Mouse (Mus musculus) G1E (cell line): ENCODE results near the gene Mpig6b. TPM values are rescaled to one million over a fixed set of nuclear protein-coding genes. Genes with fewer than 3 reads are reported as not detected.

Experiments used
- ATAC-seq: 2 replicates; pipeline ENCODE4 v1.8.0; 2016; ENCODE audit warnings: mild to moderate bottlenecking; ENCODE audit not compliant: insufficient number of reproducible peaks, poor library complexity, low FRiP score, severe bottlenecking; ENCODE audit errors: extremely low read depth
- DNase-seq: peaks from one replicate; pipeline ENCODE4 v3.0.0; 2012; ENCODE audit warnings: low spot score
- H3K27me3 ChIP-seq: 2 replicates; pipeline ENCODE4 v1.6.1; 2012; ENCODE audit warnings: mild to moderate bottlenecking, low read length, inconsistent platforms; ENCODE audit not compliant: insufficient read depth
- H3K36me3 ChIP-seq: replicated peaks from 2 replicates; pipeline ENCODE3; 2012; ENCODE audit warnings: mild to moderate bottlenecking, inconsistent platforms
- H3K4me1 ChIP-seq: 2 replicates; pipeline ENCODE4 v1.6.1; 2012; ENCODE audit warnings: low read depth, low read length, inconsistent platforms, mixed read lengths; ENCODE audit not compliant: insufficient read depth
- H3K4me3 ChIP-seq: 2 replicates; pipeline ENCODE4 v1.5.1; 2012; ENCODE audit warnings: low read depth, mild to moderate bottlenecking, inconsistent platforms, low read length, moderate library complexity, mixed read lengths
- H3K9me3 ChIP-seq: replicated peaks from 2 replicates; pipeline ENCODE4 v1.6.1; 2012; ENCODE audit warnings: inconsistent platforms
- CTCF ChIP-seq: IDR thresholded peaks from 2 replicates; pipeline ENCODE4 v1.5.1; 2012; ENCODE audit warnings: low read depth, low read length, inconsistent platforms, mixed read lengths
- GATA1 ChIP-seq: IDR thresholded peaks from 2 replicates; pipeline ENCODE4 v1.6.1; 2012; ENCODE audit warnings: borderline replicate concordance, low read length, inconsistent platforms, mixed read lengths
- GATA2 ChIP-seq: IDR thresholded peaks from 2 replicates; pipeline ENCODE4 v1.6.1; 2012; ENCODE audit warnings: low read depth, low read length, inconsistent platforms, borderline replicate concordance
- POLR2AphosphoS5 ChIP-seq: IDR thresholded peaks from 2 replicates; pipeline ENCODE4 v1.6.1; 2012; ENCODE audit warnings: low read depth, low read length, inconsistent platforms; ENCODE audit not compliant: insufficient replicate concordance
- TAL1 ChIP-seq: conservative IDR thresholded peaks from 2 replicates; pipeline ENCODE4 v1.6.1; 2012; ENCODE audit warnings: low read depth, low read length, inconsistent platforms, mixed read lengths
- polyA plus RNA-seq: library from polyadenylated mRNA; stranded (reverse); fragments of >175 nt; gene quantifications from 2 replicates; pipeline ENCODE4 v1.2.3, GENCODE M21; 2012
- total RNA-seq, 2 experiments: library from RNA; stranded (forward) in 1 of 2; stranded (reverse) in 1 of 2; fragments of 200-1000 nt in 1 of 2; fragments of >200 nt in 1 of 2; fragmentation: Nextera tagmentation in 1 of 2; gene quantifications; 2 replicates each; pipeline ENCODE4 v1.2.3; 2014 to 2017

Gene Mpig6b
- total and polyA plus RNA-seq, 3 experiments, result not detected

GRCm38 (mm10) chr17:35046681-35047455, 19.1 kb downstream of the Mpig6b start, which contains the start of gene Msh5:
Gene Msh5 (minus strand): TSS chr17:35046745.
- no peaks in the 10 kb centered on the region for H3K27me3 ChIP-seq
- TF ChIP-seq GATA1 (no peak), TAL1 (no peak), POLR2AphosphoS5 (no peak), GATA2 (no peak), CTCF (no peak)
- peaks cover 77% of the 10 kb centered on the region for H3K4me1 ChIP-seq
- DNase-seq (peak; percentile 81), ATAC-seq (peak; percentile 64)
- H3K9me3 ChIP-seq, result no peaks in the 10 kb centered on the region
- H3K4me3 ChIP-seq, result peak within 1 kb of the TSS; percentile 75
- peaks cover 17% of the 10 kb centered on the region for H3K36me3 ChIP-seq

- Histone ChIP-seq H3K9me3 (no peaks in the 10 kb centered on the region), H3K27me3 (no peaks in the 10 kb centered on the region), H3K4me1 (peaks cover 81% of the 10 kb centered on the region), H3K4me3 (peak overlapping the region; percentile 75), H3K36me3 (peaks cover 11% of the 10 kb centered on the region)
- TF ChIP-seq TAL1 (no peak), GATA2 (no peak), CTCF (no peak), GATA1 (no peak), POLR2AphosphoS5 (no peak)
- DNase-seq, result no peak
- ATAC-seq, result no peak
These were observed 19.9 kb downstream of the Mpig6b start for GRCm38 (mm10) chr17:35045807-35046680.

- no peaks in the 10 kb centered on the region for H3K9me3 ChIP-seq
- H3K4me1 ChIP-seq, result peaks cover 81% of the 10 kb centered on the region
- peaks cover 11% of the 10 kb centered on the region for H3K36me3 ChIP-seq
- DNase-seq (no peak), ATAC-seq (peak; percentile 4; the same call in 1 of the 2 replicates)
- H3K27me3 ChIP-seq, result no peaks in the 10 kb centered on the region
- peak overlapping the region; percentile 75 for H3K4me3 ChIP-seq
- TF ChIP-seq GATA1, result no peak
- TF ChIP-seq CTCF, result no peak
- TF ChIP-seq TAL1, result 0 out of 2 replicates have a peak, but pooled peaks have one; percentile 23
These were observed 20.8 kb downstream of the Mpig6b start for GRCm38 (mm10) chr17:35044904-35045806.

GRCm38 (mm10) chr17:35043794-35044193, 22.2 kb downstream of the Mpig6b start:
- Histone ChIP-seq H3K36me3 (peaks cover 15% of the 10 kb centered on the region), H3K27me3 (no peaks in the 10 kb centered on the region), H3K4me1 (peaks cover 70% of the 10 kb centered on the region), H3K9me3 (no peaks in the 10 kb centered on the region), H3K4me3 (peak overlapping the region; percentile 18; the same call in 1 of the 2 replicates)
- TF ChIP-seq TAL1, result no peak
- no peak for TF ChIP-seq GATA1
- no peak for TF ChIP-seq POLR2AphosphoS5
- no peak for TF ChIP-seq CTCF
- no peak for TF ChIP-seq GATA2
- DNase-seq (no peak), ATAC-seq (no peak)

- no peaks in the 10 kb centered on the region for H3K9me3 ChIP-seq
- no peak for ATAC-seq
- DNase-seq, result no peak
These were observed 26.7 kb downstream of the Mpig6b start for GRCm38 (mm10) chr17:35039121-35039873.

More at GRCm38 (mm10) chr17:35039121-35039873, 26.7 kb downstream of the Mpig6b start:
- no peak for TF ChIP-seq GATA1
- no peak for TF ChIP-seq GATA2
- no peak for TF ChIP-seq TAL1
- TF ChIP-seq POLR2AphosphoS5, result no peak
- TF ChIP-seq CTCF, result no peak
- Histone ChIP-seq H3K36me3 (peaks cover 15% of the 10 kb centered on the region), H3K4me1 (peaks cover 45% of the 10 kb centered on the region), H3K27me3 (no peaks in the 10 kb centered on the region), H3K4me3 (no peak overlapping the region)
